Mouse (Mus musculus): Measurements from ENCODE around the gene Igf1r. TPM values are rescaled to one million over a fixed set of nuclear protein-coding genes. Genes with fewer than 3 reads are reported as not detected.

The Igf1r gene
- total RNA-seq, 2 experiments from 2014 or later = 29.4 to 31.0 TPM

- intact Hi-C loops (cut with DNase I) = no loop called here
- peak in 1 of 2 experiments; percentile 32 for DNase-seq
Measured at GRCm38 (mm10) chr7:68139384-68139783, 186.8 kb downstream of the Igf1r start.

- intact Hi-C loops (cut with DNase I) = no loop called here
- DNase-seq = peak in 1 of 2 experiments; percentile 35
Measured at GRCm38 (mm10) chr7:68140041-68140807, 187.6 kb downstream of the Igf1r start.

- no peak for DNase-seq
- intact Hi-C loops (cut with DNase I) = no loop called here
Measured at GRCm38 (mm10) chr7:68144266-68144665, 191.6 kb downstream of the Igf1r start.

GRCm38 (mm10) chr7:68148297-68149048 lies 195.8 kb downstream of the Igf1r start:
- DNase-seq = no peak
- intact Hi-C loops (cut with DNase I) = no loop called here

GRCm38 (mm10) chr7:68151892-68152291 lies 199.3 kb downstream of the Igf1r start:
- intact Hi-C loops (cut with DNase I) = no loop called here
- no peak for DNase-seq

GRCm38 (mm10) chr7:68152458-68152857 lies 199.8 kb downstream of the Igf1r start:
- intact Hi-C loops (cut with DNase I) = no loop called here
- DNase-seq = no peak

GRCm38 (mm10) chr7:68153269-68153668 lies 200.6 kb downstream of the Igf1r start:
- intact Hi-C loops (cut with DNase I) = no loop called here
- DNase-seq = peak; percentile 36 to 50

- intact Hi-C loops (cut with DNase I) = no loop called here
- DNase-seq = no peak
Measured at GRCm38 (mm10) chr7:68154588-68154987, 202.0 kb downstream of the Igf1r start.

- no peak for DNase-seq
- intact Hi-C loops (cut with DNase I) = no loop called here
Measured at GRCm38 (mm10) chr7:68160094-68160791, 207.6 kb downstream of the Igf1r start.

- DNase-seq = no peak
- intact Hi-C loops (cut with DNase I) = no loop called here
Measured at GRCm38 (mm10) chr7:68164074-68164473, 211.4 kb downstream of the Igf1r start.

GRCm38 (mm10) chr7:68172776-68173175 lies 220.1 kb downstream of the Igf1r start:
- no peak for DNase-seq
- intact Hi-C loops (cut with DNase I) = no loop called here

GRCm38 (mm10) chr7:68179672-68180071 lies 227.0 kb downstream of the Igf1r start:
- intact Hi-C loops (cut with DNase I) = loop anchor here (5.0 kb wide), 3 partner anchors 47 to 392 kb away; no protein-coding TSS in a partner anchor

GRCm38 (mm10) chr7:68181104-68181503 lies 228.5 kb downstream of the Igf1r start:
- intact Hi-C loops (cut with DNase I) = loop anchor here (5.0 kb wide), 2 partner anchors 121 to 394 kb away; no protein-coding TSS in a partner anchor
- DNase-seq = no peak

More at GRCm38 (mm10) chr7:68179672-68180071, 227.0 kb downstream of the Igf1r start:
- DNase-seq = no peak

GRCm38 (mm10) chr7:68182025-68182424 lies 229.4 kb downstream of the Igf1r start:
- intact Hi-C loops (cut with DNase I) = loop anchor here (5.0 kb wide), 2 partner anchors 120 to 395 kb away; no protein-coding TSS in a partner anchor
- no peak for DNase-seq

GRCm38 (mm10) chr7:68182773-68183172 lies 230.1 kb downstream of the Igf1r start:
- no peak for DNase-seq
- intact Hi-C loops (cut with DNase I) = loop anchor here (5.0 kb wide), 2 partner anchors 120 to 395 kb away; no protein-coding TSS in a partner anchor

GRCm38 (mm10) chr7:68183421-68183820 lies 230.8 kb downstream of the Igf1r start:
- DNase-seq = peak in 1 of 2 experiments; percentile 31
- intact Hi-C loops (cut with DNase I) = loop anchor here (5.0 kb wide), 2 partner anchors 119 to 396 kb away; no protein-coding TSS in a partner anchor

GRCm38 (mm10) chr7:68189211-68189610 lies 236.6 kb downstream of the Igf1r start:
- intact Hi-C loops (cut with DNase I) = no loop called here
- no peak for DNase-seq

- no peak for DNase-seq
- intact Hi-C loops (cut with DNase I) = no loop called here
Measured at GRCm38 (mm10) chr7:68189691-68190456, 237.2 kb downstream of the Igf1r start.

GRCm38 (mm10) chr7:68193958-68194695 lies 241.5 kb downstream of the Igf1r start:
- peak; percentile 45 to 50 for DNase-seq
- intact Hi-C loops (cut with DNase I) = no loop called here
